Mouse (Mus musculus): ENCODE results near the gene Lrrc75b.
"Not testable (repeated sequence)": the region's sequence is repeated elsewhere in the genome, so short reads cannot be mapped to it uniquely, and the experiment has no call there.

The Lrrc75b gene

GRCm38 (mm10) chr10:75535423-75535822, 24.7 kb downstream of the Lrrc75b start:
- no peak for ATAC-seq (ENCODE audit: insufficient number of reproducible peaks, low FRiP score, low TSS enrichment)

GRCm38 (mm10) chr10:75534934-75535333, 25.2 kb downstream of the Lrrc75b start:
- ATAC-seq (ENCODE audit: insufficient number of reproducible peaks, low FRiP score, low TSS enrichment) = no peak

- ATAC-seq (ENCODE audit: insufficient number of reproducible peaks, low FRiP score, low TSS enrichment) = no peak
Observed at GRCm38 (mm10) chr10:75534216-75534615, 25.9 kb downstream of the Lrrc75b start.

- ATAC-seq (ENCODE audit: insufficient number of reproducible peaks, low FRiP score, low TSS enrichment) = no peak
Observed at GRCm38 (mm10) chr10:75531532-75532090, 28.5 kb downstream of the Lrrc75b start.

- no peak for ATAC-seq (ENCODE audit: insufficient number of reproducible peaks, low FRiP score, low TSS enrichment)
Observed at GRCm38 (mm10) chr10:75530322-75530721, 29.8 kb downstream of the Lrrc75b start.

- not testable (repeated sequence) for ATAC-seq (ENCODE audit: insufficient number of reproducible peaks, low FRiP score, low TSS enrichment)
Observed at GRCm38 (mm10) chr10:75525450-75525849, 34.7 kb downstream of the Lrrc75b start.

- no peak for ATAC-seq (ENCODE audit: insufficient number of reproducible peaks, low FRiP score, low TSS enrichment)
Observed at GRCm38 (mm10) chr10:75521643-75522042, 38.5 kb downstream of the Lrrc75b start.

GRCm38 (mm10) chr10:75520581-75520980, 39.5 kb downstream of the Lrrc75b start:
- ATAC-seq (ENCODE audit: insufficient number of reproducible peaks, low FRiP score, low TSS enrichment) = no peak

- peak; percentile 85 for ATAC-seq (ENCODE audit: insufficient number of reproducible peaks, low FRiP score, low TSS enrichment)
Observed at GRCm38 (mm10) chr10:75517758-75518143, 42.4 kb downstream of the Lrrc75b start, which contains the start of gene Gucd1. Gene Gucd1 (minus strand): TSS chr10:75517972.

- ATAC-seq (ENCODE audit: insufficient number of reproducible peaks, low FRiP score, low TSS enrichment) = peak; percentile 78
Observed at GRCm38 (mm10) chr10:75517073-75517757, 42.9 kb downstream of the Lrrc75b start, which contains the start of gene Snrpd3. Gene Snrpd3 (plus strand): TSS chr10:75517551.

GRCm38 (mm10) chr10:75516724-75517072, 43.4 kb downstream of the Lrrc75b start:
- ATAC-seq (ENCODE audit: insufficient number of reproducible peaks, low FRiP score, low TSS enrichment) = no peak

- ATAC-seq (ENCODE audit: insufficient number of reproducible peaks, low FRiP score, low TSS enrichment) = no peak
Observed at GRCm38 (mm10) chr10:75516038-75516723, 43.9 kb downstream of the Lrrc75b start.

GRCm38 (mm10) chr10:75515216-75516037, 44.7 kb downstream of the Lrrc75b start:
- no peak for ATAC-seq (ENCODE audit: insufficient number of reproducible peaks, low FRiP score, low TSS enrichment)

GRCm38 (mm10) chr10:75514361-75514760, 45.8 kb downstream of the Lrrc75b start:
- ATAC-seq (ENCODE audit: insufficient number of reproducible peaks, low FRiP score, low TSS enrichment) = no peak

- ATAC-seq (ENCODE audit: insufficient number of reproducible peaks, low FRiP score, low TSS enrichment) = no peak
Observed at GRCm38 (mm10) chr10:75513306-75514067, 46.6 kb downstream of the Lrrc75b start.

- no peak for ATAC-seq (ENCODE audit: insufficient number of reproducible peaks, low FRiP score, low TSS enrichment)
Observed at GRCm38 (mm10) chr10:75512796-75513195, 47.3 kb downstream of the Lrrc75b start.

GRCm38 (mm10) chr10:75511897-75512296, 48.2 kb downstream of the Lrrc75b start:
- no peak for ATAC-seq (ENCODE audit: insufficient number of reproducible peaks, low FRiP score, low TSS enrichment)

- ATAC-seq (ENCODE audit: insufficient number of reproducible peaks, low FRiP score, low TSS enrichment) = no peak
Observed at GRCm38 (mm10) chr10:75511060-75511459, 49.1 kb downstream of the Lrrc75b start.

- ATAC-seq (ENCODE audit: insufficient number of reproducible peaks, low FRiP score, low TSS enrichment) = peak; percentile 32; the same call in 1 of the 2 replicates
Observed at GRCm38 (mm10) chr10:75510446-75510845, 49.7 kb downstream of the Lrrc75b start.

- ATAC-seq (ENCODE audit: insufficient number of reproducible peaks, low FRiP score, low TSS enrichment) = not testable (repeated sequence)
Observed at GRCm38 (mm10) chr10:75505928-75506327, 54.2 kb downstream of the Lrrc75b start.
